Mouse (Mus musculus): ENCODE data around the gene Epb41l4b. TPM values are rescaled to one million over a fixed set of nuclear protein-coding genes. Genes with fewer than 3 reads are reported as not detected.

Gene Epb41l4b
- polyA plus RNA-seq, 1 experiment from 2014 or later: 47.7 TPM

DNA sequence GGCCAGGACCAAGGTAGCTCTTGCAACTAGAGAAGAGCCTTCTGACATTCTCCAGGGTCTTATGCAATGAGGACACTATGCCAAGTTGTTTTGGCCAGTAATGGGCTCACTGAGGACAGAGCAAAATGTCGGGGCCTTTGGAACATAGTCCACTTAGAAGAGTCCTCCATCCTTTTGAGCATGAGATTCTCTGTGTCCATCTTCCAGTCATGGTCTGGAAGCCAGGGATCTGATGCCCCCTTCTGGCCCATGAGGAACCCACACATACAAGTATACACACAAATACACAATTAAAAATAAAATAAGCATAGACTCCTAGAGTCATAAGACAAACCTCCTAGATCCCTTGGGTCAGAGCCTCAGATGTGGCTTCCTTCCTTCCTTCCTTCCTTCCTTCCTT lies 38.3 kb upstream of the Epb41l4b start:
- H3K9me3 ChIP-seq (ENCODE audit: control insufficient read depth): no peaks in the 10 kb centered on the region
- H3K4me3 ChIP-seq (ENCODE audit: low read depth, low read length): no peak overlapping the region
- H3K27me3 ChIP-seq (replicated peaks; ENCODE audit: control insufficient read depth, insufficient read depth, low read length): no peaks in the 10 kb centered on the region
- no peak overlapping the region for H3K9ac ChIP-seq (ENCODE audit: low read depth, low read length)
- no peak overlapping the region for H3K27ac ChIP-seq (ENCODE audit: low read depth, low read length)
- H3K4me2 ChIP-seq (replicated peaks; ENCODE audit: low read depth): no peak overlapping the region
- peaks cover 4% of the 10 kb centered on the region; the same call in 1 of the 2 replicates for H3K4me1 ChIP-seq (replicated peaks; ENCODE audit: control insufficient read depth, insufficient read depth, low read length)
- ATAC-seq: no peak
- 71% methylated on average over 1 of the region's 1 CpGs for WGBS
- peak; percentile 69 for TF ChIP-seq CTCF (IDR thresholded peaks at IDR 0.05; ENCODE audit: low read depth)
- H3K36me3 ChIP-seq (ENCODE audit: control insufficient read depth, insufficient read depth): no peaks in the 10 kb centered on the region

DNA sequence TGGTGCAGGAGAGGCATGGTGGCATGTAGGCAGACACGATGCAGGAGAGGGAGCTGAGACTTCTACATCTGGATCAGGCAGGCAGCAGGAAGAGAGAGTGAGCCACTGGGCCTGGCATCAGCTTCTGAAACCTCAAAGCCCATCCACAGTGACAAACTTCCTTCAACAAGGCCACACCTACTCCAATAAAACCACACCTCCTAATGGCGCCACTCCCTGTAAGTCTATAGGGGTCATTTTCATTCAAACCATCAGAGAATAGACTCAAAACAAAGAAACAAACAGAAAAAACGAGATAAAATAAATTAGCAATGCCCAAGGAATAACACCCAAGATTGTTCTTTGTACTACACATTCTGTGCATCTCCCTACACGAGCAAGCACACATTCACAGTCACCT lies 35.6 kb upstream of the Epb41l4b start:
- WGBS: 61% methylated on average over 4 of the region's 4 CpGs
- no peak for TF ChIP-seq CTCF (IDR thresholded peaks at IDR 0.05; ENCODE audit: low read depth)
- no peaks in the 10 kb centered on the region for H3K4me1 ChIP-seq (replicated peaks; ENCODE audit: control insufficient read depth, insufficient read depth, low read length)

DNA sequence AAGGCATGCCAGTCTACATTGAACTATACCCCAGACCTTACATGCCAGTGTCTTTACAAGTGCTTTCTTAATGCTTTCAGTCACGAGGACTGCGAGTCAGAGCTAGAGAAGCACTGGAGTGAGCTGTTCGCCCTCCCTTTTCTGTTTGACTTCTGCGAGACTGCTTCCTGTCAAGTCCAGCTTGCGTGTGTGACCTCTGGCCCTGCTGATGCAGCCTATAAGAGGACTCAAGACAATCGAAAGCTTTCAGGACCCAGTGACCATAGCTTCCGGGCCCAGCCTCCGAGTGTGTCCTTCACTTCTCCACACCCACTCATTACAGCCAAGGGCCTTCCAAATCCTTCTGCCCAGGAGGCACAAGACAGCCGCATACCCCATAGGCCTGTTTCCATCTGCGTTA lies 32.1 kb upstream of the Epb41l4b start:
- no peak for TF ChIP-seq CTCF (IDR thresholded peaks at IDR 0.05; ENCODE audit: low read depth)
- no peak overlapping the region for H3K4me3 ChIP-seq (ENCODE audit: low read depth, low read length)
- no peak overlapping the region for H3K4me2 ChIP-seq (replicated peaks; ENCODE audit: low read depth)
- WGBS: 61% methylated on average over 10 of the region's 10 CpGs
- H3K36me3 ChIP-seq (ENCODE audit: control insufficient read depth, insufficient read depth): no peaks in the 10 kb centered on the region
- H3K9ac ChIP-seq (ENCODE audit: low read depth, low read length): no peak overlapping the region
- H3K9me3 ChIP-seq (ENCODE audit: control insufficient read depth): no peaks in the 10 kb centered on the region
- H3K4me1 ChIP-seq (replicated peaks; ENCODE audit: control insufficient read depth, insufficient read depth, low read length): no peaks in the 10 kb centered on the region
- no peak overlapping the region for H3K27ac ChIP-seq (ENCODE audit: low read depth, low read length)
- H3K27me3 ChIP-seq (replicated peaks; ENCODE audit: control insufficient read depth, insufficient read depth, low read length): no peaks in the 10 kb centered on the region
- no peak for ATAC-seq

More for the DNA sequence above, 35.6 kb upstream of the Epb41l4b start:
- ATAC-seq: no peak
- Histone ChIP-seq H3K27ac (ENCODE audit: low read depth, low read length) (no peak overlapping the region), H3K4me2 (replicated peaks; ENCODE audit: low read depth) (no peak overlapping the region), H3K9ac (ENCODE audit: low read depth, low read length) (no peak overlapping the region), H3K27me3 (replicated peaks; ENCODE audit: control insufficient read depth, insufficient read depth, low read length) (no peaks in the 10 kb centered on the region), H3K9me3 (ENCODE audit: control insufficient read depth) (no peaks in the 10 kb centered on the region), H3K36me3 (ENCODE audit: control insufficient read depth, insufficient read depth) (no peaks in the 10 kb centered on the region), H3K4me3 (ENCODE audit: low read depth, low read length) (no peak overlapping the region)

DNA sequence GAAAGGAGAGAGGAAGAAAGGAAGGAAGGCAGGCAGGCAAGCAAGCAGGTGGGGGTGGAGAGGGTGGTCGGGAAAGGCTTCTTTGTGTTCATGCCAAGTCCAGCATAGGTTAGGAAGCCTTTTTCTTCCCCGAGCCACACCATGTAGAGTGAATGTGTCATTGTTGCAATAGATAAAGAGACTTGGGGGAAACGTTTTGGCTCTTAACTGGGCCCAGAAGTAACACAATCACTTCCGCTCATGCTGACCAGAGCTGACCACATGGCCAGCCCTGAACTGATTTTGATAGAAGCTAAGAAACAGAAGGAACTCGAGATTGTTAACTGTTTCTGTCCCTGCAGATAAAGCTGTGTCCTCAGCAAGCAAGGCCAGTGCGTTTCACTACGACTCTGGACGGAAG lies 29.6 kb upstream of the Epb41l4b start:
- no peak for TF ChIP-seq CTCF (IDR thresholded peaks at IDR 0.05; ENCODE audit: low read depth)
- no peak for ATAC-seq
- H3K4me2 ChIP-seq (replicated peaks; ENCODE audit: low read depth): no peak overlapping the region
- no peaks in the 10 kb centered on the region for H3K27me3 ChIP-seq (replicated peaks; ENCODE audit: control insufficient read depth, insufficient read depth, low read length)
- no peak overlapping the region for H3K4me3 ChIP-seq (ENCODE audit: low read depth, low read length)
- 61% methylated on average over 8 of the region's 8 CpGs for WGBS
- no peak overlapping the region for H3K9ac ChIP-seq (ENCODE audit: low read depth, low read length)
- H3K27ac ChIP-seq (ENCODE audit: low read depth, low read length): no peak overlapping the region
- H3K4me1 ChIP-seq (replicated peaks; ENCODE audit: control insufficient read depth, insufficient read depth, low read length): no peaks in the 10 kb centered on the region
- no peaks in the 10 kb centered on the region for H3K36me3 ChIP-seq (ENCODE audit: control insufficient read depth, insufficient read depth)
- H3K9me3 ChIP-seq (ENCODE audit: control insufficient read depth): no peaks in the 10 kb centered on the region

DNA sequence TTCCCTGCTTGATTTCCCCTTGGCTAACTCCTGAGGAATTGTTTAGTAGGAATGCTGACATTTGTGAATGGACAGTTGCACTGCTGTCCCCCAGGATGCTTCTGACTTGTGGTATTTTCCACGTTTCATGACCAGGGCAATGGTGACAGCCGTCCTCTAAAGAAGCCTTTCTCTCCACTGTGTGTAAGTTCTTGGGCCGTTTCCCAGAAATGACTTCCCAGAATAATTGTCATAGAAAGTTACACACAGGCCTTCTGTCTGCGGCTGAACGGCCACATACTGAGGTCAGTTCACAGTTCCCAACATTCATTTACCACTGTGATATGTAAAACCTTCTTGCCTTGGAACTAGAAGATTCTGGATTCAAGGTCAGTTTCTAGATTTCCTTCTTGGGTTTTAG lies 28.6 kb upstream of the Epb41l4b start:
- Histone ChIP-seq H3K4me2 (replicated peaks; ENCODE audit: low read depth) (no peak overlapping the region), H3K27me3 (replicated peaks; ENCODE audit: control insufficient read depth, insufficient read depth, low read length) (no peaks in the 10 kb centered on the region), H3K4me1 (replicated peaks; ENCODE audit: control insufficient read depth, insufficient read depth, low read length) (0 out of 2 replicates have a peak, but pooled peaks cover 4% of the 10 kb centered on the region), H3K27ac (ENCODE audit: low read depth, low read length) (no peak overlapping the region), H3K36me3 (ENCODE audit: control insufficient read depth, insufficient read depth) (no peaks in the 10 kb centered on the region), H3K4me3 (ENCODE audit: low read depth, low read length) (no peak overlapping the region), H3K9me3 (ENCODE audit: control insufficient read depth) (no peaks in the 10 kb centered on the region), H3K9ac (ENCODE audit: low read depth, low read length) (no peak overlapping the region)
- ATAC-seq: no peak
- WGBS: 64% methylated on average over 5 of the region's 5 CpGs
- TF ChIP-seq CTCF (IDR thresholded peaks at IDR 0.05; ENCODE audit: low read depth): no peak

DNA sequence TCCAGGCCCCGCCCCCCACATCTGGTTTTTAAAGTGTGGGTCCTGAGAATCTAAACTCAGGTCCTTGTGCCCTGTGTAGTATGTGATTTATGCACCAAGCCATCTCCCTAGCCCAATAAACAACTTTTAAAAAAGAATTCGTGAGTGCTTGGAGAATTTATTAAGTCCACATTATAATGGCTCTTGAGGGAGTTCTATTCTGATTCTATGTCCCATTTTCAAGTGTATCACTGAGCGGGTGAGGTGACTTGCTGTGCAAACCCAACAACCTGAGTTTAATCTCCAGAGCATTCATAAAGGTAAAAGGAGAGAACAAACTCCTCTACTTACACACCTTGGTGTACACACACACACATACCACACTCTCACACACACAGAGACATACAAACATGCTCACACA lies 25.4 kb upstream of the Epb41l4b start:
- Histone ChIP-seq H3K27me3 (replicated peaks; ENCODE audit: control insufficient read depth, insufficient read depth, low read length) (no peaks in the 10 kb centered on the region), H3K4me1 (replicated peaks; ENCODE audit: control insufficient read depth, insufficient read depth, low read length) (0 out of 2 replicates have a peak, but pooled peaks cover 5% of the 10 kb centered on the region), H3K4me2 (replicated peaks; ENCODE audit: low read depth) (no peak overlapping the region), H3K9me3 (ENCODE audit: control insufficient read depth) (no peaks in the 10 kb centered on the region), H3K27ac (ENCODE audit: low read depth, low read length) (no peak overlapping the region), H3K36me3 (ENCODE audit: control insufficient read depth, insufficient read depth) (no peaks in the 10 kb centered on the region), H3K4me3 (ENCODE audit: low read depth, low read length) (no peak overlapping the region), H3K9ac (ENCODE audit: low read depth, low read length) (no peak overlapping the region)
- no peak for ATAC-seq
- no peak for TF ChIP-seq CTCF (IDR thresholded peaks at IDR 0.05; ENCODE audit: low read depth)
- WGBS: 79% methylated on average over 3 of the region's 3 CpGs

DNA sequence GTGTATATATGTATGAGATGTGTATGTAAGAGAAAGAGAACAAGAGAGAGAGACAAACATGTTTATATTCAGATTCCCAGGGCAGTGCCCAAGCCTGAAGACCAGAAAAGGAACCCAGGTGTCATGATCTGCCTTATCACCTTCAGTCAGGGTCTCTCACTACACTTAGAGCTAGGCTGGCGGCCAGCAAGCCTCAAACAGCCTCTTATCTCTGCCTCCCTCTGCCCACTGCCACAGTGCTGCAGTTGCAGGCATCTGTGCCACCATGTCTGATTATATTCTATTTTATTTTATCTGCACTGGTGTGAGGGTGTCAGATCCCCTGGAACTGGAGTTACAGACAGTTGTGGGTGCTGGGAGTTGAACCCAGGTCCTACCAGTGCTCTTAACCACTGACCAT lies 25.0 kb upstream of the Epb41l4b start:
- TF ChIP-seq CTCF (IDR thresholded peaks at IDR 0.05; ENCODE audit: low read depth): no peak
- Histone ChIP-seq H3K4me2 (replicated peaks; ENCODE audit: low read depth) (no peak overlapping the region), H3K4me3 (ENCODE audit: low read depth, low read length) (no peak overlapping the region), H3K36me3 (ENCODE audit: control insufficient read depth, insufficient read depth) (no peaks in the 10 kb centered on the region), H3K4me1 (replicated peaks; ENCODE audit: control insufficient read depth, insufficient read depth, low read length) (0 out of 2 replicates have a peak, but pooled peaks cover 5% of the 10 kb centered on the region), H3K9ac (ENCODE audit: low read depth, low read length) (no peak overlapping the region), H3K9me3 (ENCODE audit: control insufficient read depth) (no peaks in the 10 kb centered on the region), H3K27ac (ENCODE audit: low read depth, low read length) (no peak overlapping the region), H3K27me3 (replicated peaks; ENCODE audit: control insufficient read depth, insufficient read depth, low read length) (no peaks in the 10 kb centered on the region)
- 88% methylated on average over 1 of the region's 1 CpGs for WGBS
- no peak for ATAC-seq

All from intestine, postnatal 0 days (tissue).